Mouse (Mus musculus): Measurements from ENCODE around the gene Dmrtb1. TPM values are rescaled to one million over a fixed set of nuclear protein-coding genes. Genes with fewer than 3 reads are reported as not detected.

Dmrtb1 gene
- polyA plus RNA-seq, 1 experiment from 2014 or later: not detected

- 61% methylated on average over 5 of the region's 5 CpGs for WGBS
- Histone ChIP-seq H3K9me3 (ENCODE audit: control insufficient read depth, low read depth, low read length) (no peaks in the 10 kb centered on the region), H3K4me1 (ENCODE audit: control insufficient read depth, insufficient read depth, low read length) (no peaks in the 10 kb centered on the region), H3K4me3 (ENCODE audit: low read depth, low read length) (no peak overlapping the region), H3K4me2 (replicated peaks; ENCODE audit: low read depth, low read length) (no peak overlapping the region), H3K27me3 (ENCODE audit: control insufficient read depth, insufficient read depth, low read length) (no peaks in the 10 kb centered on the region), H3K27ac (ENCODE audit: low read length) (no peak overlapping the region), H3K36me3 (ENCODE audit: control insufficient read depth, insufficient read depth, low read length) (no peaks in the 10 kb centered on the region), H3K9ac (replicated peaks; ENCODE audit: low read depth, low read length) (no peak overlapping the region)
- no peak for ATAC-seq (ENCODE audit: insufficient number of reproducible peaks, insufficient read depth, low FRiP score, low read depth)
These were observed 35.1 kb upstream of the Dmrtb1 start for GRCm38 (mm10) chr4:107719161-107719560.

- no peak overlapping the region for H3K4me2 ChIP-seq (replicated peaks; ENCODE audit: low read depth, low read length)
- H3K4me3 ChIP-seq (ENCODE audit: low read depth, low read length): no peak overlapping the region
- H3K27ac ChIP-seq (ENCODE audit: low read length): no peak overlapping the region
- ATAC-seq (ENCODE audit: insufficient number of reproducible peaks, insufficient read depth, low FRiP score, low read depth): no peak
- no peaks in the 10 kb centered on the region for H3K4me1 ChIP-seq (ENCODE audit: control insufficient read depth, insufficient read depth, low read length)
- H3K9ac ChIP-seq (replicated peaks; ENCODE audit: low read depth, low read length): no peak overlapping the region
- 86% methylated on average over 8 of the region's 8 CpGs for WGBS
- no peaks in the 10 kb centered on the region for H3K27me3 ChIP-seq (ENCODE audit: control insufficient read depth, insufficient read depth, low read length)
- H3K9me3 ChIP-seq (ENCODE audit: control insufficient read depth, low read depth, low read length): no peaks in the 10 kb centered on the region
- no peaks in the 10 kb centered on the region for H3K36me3 ChIP-seq (ENCODE audit: control insufficient read depth, insufficient read depth, low read length)
These were observed 34.7 kb upstream of the Dmrtb1 start for GRCm38 (mm10) chr4:107718720-107719119.

- WGBS: 74% methylated on average over 8 of the region's 8 CpGs
- no peaks in the 10 kb centered on the region for H3K9me3 ChIP-seq (ENCODE audit: control insufficient read depth, low read depth, low read length)
These were observed 33.8 kb upstream of the Dmrtb1 start for GRCm38 (mm10) chr4:107717718-107718313.

GRCm38 (mm10) chr4:107716754-107717299 lies 32.8 kb upstream of the Dmrtb1 start:
- no peak for ATAC-seq (ENCODE audit: insufficient number of reproducible peaks, insufficient read depth, low FRiP score, low read depth)
- Histone ChIP-seq H3K4me2 (replicated peaks; ENCODE audit: low read depth, low read length) (no peak overlapping the region), H3K9me3 (ENCODE audit: control insufficient read depth, low read depth, low read length) (no peaks in the 10 kb centered on the region), H3K27ac (ENCODE audit: low read length) (no peak overlapping the region), H3K4me3 (ENCODE audit: low read depth, low read length) (no peak overlapping the region), H3K36me3 (ENCODE audit: control insufficient read depth, insufficient read depth, low read length) (no peaks in the 10 kb centered on the region), H3K27me3 (ENCODE audit: control insufficient read depth, insufficient read depth, low read length) (no peaks in the 10 kb centered on the region), H3K9ac (replicated peaks; ENCODE audit: low read depth, low read length) (no peak overlapping the region), H3K4me1 (ENCODE audit: control insufficient read depth, insufficient read depth, low read length) (no peaks in the 10 kb centered on the region)
- WGBS: 71% methylated on average over 9 of the region's 9 CpGs

More at GRCm38 (mm10) chr4:107717718-107718313, 33.8 kb upstream of the Dmrtb1 start:
- no peak overlapping the region for H3K4me2 ChIP-seq (replicated peaks; ENCODE audit: low read depth, low read length)
- no peak overlapping the region for H3K27ac ChIP-seq (ENCODE audit: low read length)
- ATAC-seq (ENCODE audit: insufficient number of reproducible peaks, insufficient read depth, low FRiP score, low read depth): no peak
- no peak overlapping the region for H3K9ac ChIP-seq (replicated peaks; ENCODE audit: low read depth, low read length)
- no peaks in the 10 kb centered on the region for H3K4me1 ChIP-seq (ENCODE audit: control insufficient read depth, insufficient read depth, low read length)
- H3K4me3 ChIP-seq (ENCODE audit: low read depth, low read length): no peak overlapping the region
- no peaks in the 10 kb centered on the region for H3K27me3 ChIP-seq (ENCODE audit: control insufficient read depth, insufficient read depth, low read length)
- H3K36me3 ChIP-seq (ENCODE audit: control insufficient read depth, insufficient read depth, low read length): no peaks in the 10 kb centered on the region

- H3K9ac ChIP-seq (replicated peaks; ENCODE audit: low read depth, low read length): no peak overlapping the region
- H3K4me1 ChIP-seq (ENCODE audit: control insufficient read depth, insufficient read depth, low read length): no peaks in the 10 kb centered on the region
- H3K9me3 ChIP-seq (ENCODE audit: control insufficient read depth, low read depth, low read length): no peaks in the 10 kb centered on the region
- no peak for ATAC-seq (ENCODE audit: insufficient number of reproducible peaks, insufficient read depth, low FRiP score, low read depth)
- H3K27ac ChIP-seq (ENCODE audit: low read length): no peak overlapping the region
- H3K36me3 ChIP-seq (ENCODE audit: control insufficient read depth, insufficient read depth, low read length): no peaks in the 10 kb centered on the region
- H3K4me3 ChIP-seq (ENCODE audit: low read depth, low read length): no peak overlapping the region
- 77% methylated on average over 4 of the region's 4 CpGs for WGBS
- no peaks in the 10 kb centered on the region for H3K27me3 ChIP-seq (ENCODE audit: control insufficient read depth, insufficient read depth, low read length)
- no peak overlapping the region for H3K4me2 ChIP-seq (replicated peaks; ENCODE audit: low read depth, low read length)
These were observed 22.9 kb upstream of the Dmrtb1 start for GRCm38 (mm10) chr4:107706884-107707283.

- Histone ChIP-seq H3K4me1 (ENCODE audit: control insufficient read depth, insufficient read depth, low read length) (no peaks in the 10 kb centered on the region), H3K9ac (replicated peaks; ENCODE audit: low read depth, low read length) (no peak overlapping the region), H3K27me3 (ENCODE audit: control insufficient read depth, insufficient read depth, low read length) (no peaks in the 10 kb centered on the region), H3K36me3 (ENCODE audit: control insufficient read depth, insufficient read depth, low read length) (no peaks in the 10 kb centered on the region), H3K9me3 (ENCODE audit: control insufficient read depth, low read depth, low read length) (no peaks in the 10 kb centered on the region), H3K4me2 (replicated peaks; ENCODE audit: low read depth, low read length) (no peak overlapping the region), H3K27ac (ENCODE audit: low read length) (no peak overlapping the region), H3K4me3 (ENCODE audit: low read depth, low read length) (no peak overlapping the region)
- 86% methylated on average over 1 of the region's 1 CpGs for WGBS
- no peak for ATAC-seq (ENCODE audit: insufficient number of reproducible peaks, insufficient read depth, low FRiP score, low read depth)
These were observed 20.2 kb upstream of the Dmrtb1 start for GRCm38 (mm10) chr4:107704185-107704584.

GRCm38 (mm10) chr4:107701679-107702078 lies 17.6 kb upstream of the Dmrtb1 start:
- H3K9ac ChIP-seq (replicated peaks; ENCODE audit: low read depth, low read length): no peak overlapping the region
- WGBS: 73% methylated on average over 11 of the region's 11 CpGs

GRCm38 (mm10) chr4:107701116-107701515 lies 17.1 kb upstream of the Dmrtb1 start:
- no peak for ATAC-seq (ENCODE audit: insufficient number of reproducible peaks, insufficient read depth, low FRiP score, low read depth)
- no peaks in the 10 kb centered on the region for H3K9me3 ChIP-seq (ENCODE audit: control insufficient read depth, low read depth, low read length)
- no peaks in the 10 kb centered on the region for H3K4me1 ChIP-seq (ENCODE audit: control insufficient read depth, insufficient read depth, low read length)
- H3K27ac ChIP-seq (ENCODE audit: low read length): no peak overlapping the region
- no peak overlapping the region for H3K4me2 ChIP-seq (replicated peaks; ENCODE audit: low read depth, low read length)
- 31% methylated on average over 11 of the region's 11 CpGs for WGBS
- no peak overlapping the region for H3K9ac ChIP-seq (replicated peaks; ENCODE audit: low read depth, low read length)
- H3K4me3 ChIP-seq (ENCODE audit: low read depth, low read length): no peak overlapping the region
- H3K36me3 ChIP-seq (ENCODE audit: control insufficient read depth, insufficient read depth, low read length): no peaks in the 10 kb centered on the region
- H3K27me3 ChIP-seq (ENCODE audit: control insufficient read depth, insufficient read depth, low read length): no peaks in the 10 kb centered on the region

More at GRCm38 (mm10) chr4:107701679-107702078, 17.6 kb upstream of the Dmrtb1 start:
- no peak for ATAC-seq (ENCODE audit: insufficient number of reproducible peaks, insufficient read depth, low FRiP score, low read depth)
- Histone ChIP-seq H3K9me3 (ENCODE audit: control insufficient read depth, low read depth, low read length) (no peaks in the 10 kb centered on the region), H3K27me3 (ENCODE audit: control insufficient read depth, insufficient read depth, low read length) (no peaks in the 10 kb centered on the region), H3K4me1 (ENCODE audit: control insufficient read depth, insufficient read depth, low read length) (no peaks in the 10 kb centered on the region), H3K27ac (ENCODE audit: low read length) (no peak overlapping the region), H3K36me3 (ENCODE audit: control insufficient read depth, insufficient read depth, low read length) (no peaks in the 10 kb centered on the region), H3K4me2 (replicated peaks; ENCODE audit: low read depth, low read length) (no peak overlapping the region), H3K4me3 (ENCODE audit: low read depth, low read length) (no peak overlapping the region)

GRCm38 (mm10) chr4:107699271-107699670 lies 15.2 kb upstream of the Dmrtb1 start:
- no peak overlapping the region for H3K4me3 ChIP-seq (ENCODE audit: low read depth, low read length)
- ATAC-seq (ENCODE audit: insufficient number of reproducible peaks, insufficient read depth, low FRiP score, low read depth): no peak
- H3K9ac ChIP-seq (replicated peaks; ENCODE audit: low read depth, low read length): no peak overlapping the region
- WGBS: 79% methylated on average over 9 of the region's 9 CpGs
- H3K4me2 ChIP-seq (replicated peaks; ENCODE audit: low read depth, low read length): no peak overlapping the region
- no peaks in the 10 kb centered on the region for H3K36me3 ChIP-seq (ENCODE audit: control insufficient read depth, insufficient read depth, low read length)
- H3K9me3 ChIP-seq (ENCODE audit: control insufficient read depth, low read depth, low read length): no peaks in the 10 kb centered on the region
- H3K4me1 ChIP-seq (ENCODE audit: control insufficient read depth, insufficient read depth, low read length): no peaks in the 10 kb centered on the region
- H3K27me3 ChIP-seq (ENCODE audit: control insufficient read depth, insufficient read depth, low read length): no peaks in the 10 kb centered on the region
- H3K27ac ChIP-seq (ENCODE audit: low read length): no peak overlapping the region

Measured in stomach, embryonic 14.5 days (tissue).